Mouse (Mus musculus): ENCODE measurements around the gene Cdkn2d.

DNA sequence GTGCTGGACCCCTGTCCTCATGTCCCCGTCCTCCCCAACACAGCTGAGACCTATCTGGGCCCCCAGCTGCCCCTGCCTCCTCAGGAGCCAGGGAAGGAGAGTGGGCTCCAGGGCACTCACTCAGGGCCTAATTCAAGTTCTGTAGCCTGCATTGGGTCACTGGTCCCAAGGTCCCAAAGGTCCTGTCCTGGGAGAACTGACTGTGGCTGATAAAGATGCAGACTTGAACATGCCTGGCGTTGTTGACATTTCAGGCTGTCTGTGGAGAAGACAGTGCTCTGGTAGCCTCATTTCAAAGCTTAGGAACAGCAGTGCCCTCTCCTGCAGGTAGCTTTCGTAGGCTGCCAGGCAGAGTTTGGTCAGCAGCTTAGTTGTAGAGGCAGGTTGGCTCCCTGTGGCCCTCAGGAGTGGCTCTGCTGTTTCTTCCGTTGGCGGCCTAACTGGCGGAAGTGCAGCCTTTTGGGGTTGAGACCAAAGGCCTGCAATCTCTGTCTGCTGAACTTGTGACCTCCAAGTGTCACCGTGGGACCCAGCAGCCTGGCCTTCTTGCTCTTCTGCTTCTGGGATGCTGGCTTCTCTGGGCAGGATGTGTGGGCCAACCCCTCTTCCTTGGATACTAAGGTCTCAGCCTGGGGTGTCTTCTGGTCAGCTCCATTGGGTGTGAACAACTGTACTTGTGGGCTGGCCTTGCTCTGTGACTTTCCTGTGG, 17.5 kb downstream of the Cdkn2d start:
- TF ChIP-seq CTCF (IDR thresholded peaks at IDR 0.05; ENCODE audit: borderline replicate concordance, control insufficient read depth, extremely low read depth, insufficient read depth, low read length, poor library complexity), result no peak
- TF ChIP-seq POLR2A (IDR thresholded peaks at IDR 0.05; ENCODE audit: control insufficient read depth, extremely low read depth, insufficient read depth, low read length, poor library complexity), result no peak

Data from thymus, adult 2 months (tissue).